Mouse (Mus musculus): Measurements from ENCODE around the gene Clnk.
A peak's percentile ranks its signal among the peaks of the same experiment; 100 is the strongest.
"Not testable (repeated sequence)": the region's sequence is repeated elsewhere in the genome, so short reads cannot be mapped to it uniquely, and the experiment has no call there.

Clnk gene

GRCm38 (mm10) chr5:38876622-38877021 is at the start of gene Clnk:
Gene Clnk, minus strand, starts transcription at chr5:38876812.
- DNase-seq (ENCODE audit: low spot score), result no peak

- DNase-seq (ENCODE audit: low spot score), result no peak
Observed at GRCm38 (mm10) chr5:38905271-38905670, 28.7 kb upstream of the Clnk start.

GRCm38 (mm10) chr5:38904528-38905044 is 28.0 kb upstream of the Clnk start:
- no peak for DNase-seq (ENCODE audit: low spot score)

GRCm38 (mm10) chr5:38902889-38903288 is 26.3 kb upstream of the Clnk start:
- DNase-seq (ENCODE audit: low spot score), result no peak

GRCm38 (mm10) chr5:38899051-38899450 is 22.4 kb upstream of the Clnk start:
- no peak for DNase-seq (ENCODE audit: low spot score)

GRCm38 (mm10) chr5:38888646-38889045 is 12.0 kb upstream of the Clnk start:
- no peak for DNase-seq (ENCODE audit: low spot score)

- no peak for DNase-seq (ENCODE audit: low spot score)
Observed at GRCm38 (mm10) chr5:38886623-38887275, 10.1 kb upstream of the Clnk start.

- not testable (repeated sequence) for DNase-seq (ENCODE audit: low spot score)
Observed at GRCm38 (mm10) chr5:38882635-38883034, 6.0 kb upstream of the Clnk start.

- peak; percentile 13 for DNase-seq (ENCODE audit: low spot score)
Observed at GRCm38 (mm10) chr5:38881728-38882620, 5.4 kb upstream of the Clnk start.

- no peak for DNase-seq (ENCODE audit: low spot score)
Observed at GRCm38 (mm10) chr5:38881416-38881727, 4.8 kb upstream of the Clnk start.

- no peak for DNase-seq (ENCODE audit: low spot score)
Observed at GRCm38 (mm10) chr5:38879989-38880706, 3.5 kb upstream of the Clnk start.

GRCm38 (mm10) chr5:38875403-38875802 is 1.2 kb downstream of the Clnk start:
- DNase-seq (ENCODE audit: low spot score), result no peak

- no peak for DNase-seq (ENCODE audit: low spot score)
Observed at GRCm38 (mm10) chr5:38874931-38875330, 1.7 kb downstream of the Clnk start.

GRCm38 (mm10) chr5:38872906-38873305 is 3.7 kb downstream of the Clnk start:
- no peak for DNase-seq (ENCODE audit: low spot score)

- no peak for DNase-seq (ENCODE audit: low spot score)
Observed at GRCm38 (mm10) chr5:38871591-38871990, 5.0 kb downstream of the Clnk start.

GRCm38 (mm10) chr5:38870485-38870884 is 6.1 kb downstream of the Clnk start:
- no peak for DNase-seq (ENCODE audit: low spot score)

- no peak for DNase-seq (ENCODE audit: low spot score)
Observed at GRCm38 (mm10) chr5:38869976-38870375, 6.6 kb downstream of the Clnk start.

- DNase-seq (ENCODE audit: low spot score), result no peak
Observed at GRCm38 (mm10) chr5:38864624-38865023, 12.0 kb downstream of the Clnk start.

- no peak for DNase-seq (ENCODE audit: low spot score)
Observed at GRCm38 (mm10) chr5:38863029-38863428, 13.6 kb downstream of the Clnk start.

- peak; percentile 12 for DNase-seq (ENCODE audit: low spot score)
Observed at GRCm38 (mm10) chr5:38862288-38862985, 14.2 kb downstream of the Clnk start.

- DNase-seq (ENCODE audit: low spot score), result no peak
Observed at GRCm38 (mm10) chr5:38858015-38858721, 18.4 kb downstream of the Clnk start.

All from layer of hippocampus, adult 11-12 months (tissue).